Mouse (Mus musculus) lung, embryonic 15.5 days (tissue): ENCODE data around the gene Gm45233. TPM values are rescaled to one million over a fixed set of nuclear protein-coding genes. Genes with fewer than 3 reads are reported as not detected.

Experiments
- ATAC-seq: fragments of 200-750 bp; cut with Nextera tagmentation; 2 replicates; pipeline ENCODE4 v1.8.0; 2017; ENCODE audit warnings: moderate number of reproducible peaks, borderline replicate concordance; ENCODE audit not compliant: low FRiP score, low TSS enrichment; ENCODE audit errors: extremely low read depth
- H3K27ac ChIP-seq: fragments of 300-500 bp; sonication (generic); 2 replicates; pipeline ENCODE4 v1.5.1; 2015; ENCODE audit warnings: moderate library complexity, mild to moderate bottlenecking, inconsistent platforms
- H3K27me3 ChIP-seq: fragments of 300-500 bp; sonication (generic); 2 replicates; pipeline ENCODE4 v1.6.1; 2015; ENCODE audit warnings: inconsistent platforms
- H3K36me3 ChIP-seq: fragments of 300-500 bp; sonication (generic); 2 replicates; pipeline ENCODE4 v1.6.1; 2015; ENCODE audit warnings: inconsistent platforms
- H3K4me1 ChIP-seq: fragments of 300-500 bp; sonication (generic); 2 replicates; pipeline ENCODE4 v1.6.1; 2015; ENCODE audit warnings: inconsistent platforms
- H3K4me2 ChIP-seq: fragments of 300-500 bp; sonication (generic); 2 replicates; pipeline ENCODE4 v1.6.1; 2015; ENCODE audit warnings: inconsistent platforms, mild to moderate bottlenecking, moderate library complexity
- H3K4me3 ChIP-seq: fragments of 300-500 bp; sonication (generic); 2 replicates; pipeline ENCODE4 v1.5.1; 2015; ENCODE audit warnings: mild to moderate bottlenecking, inconsistent platforms
- H3K9ac ChIP-seq: fragments of 300-500 bp; sonication (generic); 2 replicates; pipeline ENCODE4 v1.6.1; 2015; ENCODE audit warnings: inconsistent platforms
- H3K9me3 ChIP-seq: fragments of 300-500 bp; sonication (generic); 2 replicates; pipeline ENCODE4 v1.6.1; 2016; ENCODE audit warnings: inconsistent platforms
- WGBS: fragments of 180-500 bp; shearing (Covaris S2); methylation state at CpG from one replicate; pipeline ENCODE4 v1.1.7; 2015; 5-methylcytosine and 5-hydroxymethylcytosine counted together
- polyA plus RNA-seq: library from polyadenylated mRNA; unstranded; fragments of >200 nt; fragmentation: Nextera tagmentation; extraction: Ambion mirVana; gene quantifications from 2 replicates; pipeline ENCODE4 v1.2.1, GENCODE M21; 2015

Gm45233 gene
- polyA plus RNA-seq, 1 experiment from 2014 or later, result 0.45 TPM

DNA sequence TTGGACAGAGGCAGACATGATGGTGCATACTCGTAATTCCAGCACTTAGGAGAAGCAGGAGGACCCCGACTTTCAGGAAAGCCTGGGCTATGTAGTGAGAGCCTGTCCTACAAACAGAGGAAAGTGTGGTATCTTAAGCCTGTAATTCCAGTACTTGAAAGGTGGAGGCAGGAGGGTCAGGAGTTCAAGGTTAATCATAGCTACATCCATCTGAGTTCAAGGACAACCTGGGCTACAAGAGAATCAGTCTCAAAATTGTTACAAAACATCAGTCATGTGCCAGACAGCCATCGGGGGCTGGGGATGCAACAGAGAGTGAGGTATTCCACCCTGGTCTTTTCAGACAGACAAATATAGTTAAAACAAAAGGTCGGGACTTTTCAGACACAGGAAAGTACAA is 11.0 kb upstream of the Gm45233 start:
- WGBS, result 63% methylated on average over 4 of the region's 4 CpGs
- ATAC-seq, result no peak
- no peak overlapping the region for H3K9ac ChIP-seq

DNA sequence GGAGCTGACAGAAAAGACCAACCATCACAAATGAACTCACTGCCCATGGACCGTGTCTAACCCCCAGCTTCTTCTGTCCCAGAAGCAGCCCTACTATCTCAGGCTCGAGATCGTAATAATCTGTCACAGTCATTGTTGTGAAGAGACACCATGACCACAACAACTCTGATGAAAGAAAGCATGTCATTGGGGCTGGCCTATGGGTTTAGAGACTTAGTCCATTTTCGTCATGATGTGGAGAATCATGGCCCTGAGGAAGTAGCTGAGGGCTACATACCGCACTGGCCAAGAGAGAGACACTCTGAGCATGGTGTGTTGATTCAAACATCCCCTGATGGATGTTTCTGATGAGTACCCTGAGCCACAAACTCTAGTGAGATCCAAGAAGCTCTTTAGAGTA is 9.3 kb upstream of the Gm45233 start:
- Histone ChIP-seq H3K4me1 (no peaks in the 10 kb centered on the region), H3K4me2 (no peak overlapping the region), H3K36me3 (no peaks in the 10 kb centered on the region), H3K27me3 (no peaks in the 10 kb centered on the region), H3K4me3 (no peak overlapping the region), H3K27ac (no peak overlapping the region), H3K9me3 (no peaks in the 10 kb centered on the region), H3K9ac (no peak overlapping the region)
- no peak for ATAC-seq
- WGBS, result 83% methylated on average over 5 of the region's 5 CpGs

More for the DNA sequence above, 11.0 kb upstream of the Gm45233 start:
- no peak overlapping the region for H3K27ac ChIP-seq
- no peaks in the 10 kb centered on the region for H3K27me3 ChIP-seq
- no peaks in the 10 kb centered on the region for H3K4me1 ChIP-seq
- H3K9me3 ChIP-seq, result no peaks in the 10 kb centered on the region
- no peaks in the 10 kb centered on the region for H3K36me3 ChIP-seq
- no peak overlapping the region for H3K4me3 ChIP-seq
- H3K4me2 ChIP-seq, result no peak overlapping the region

DNA sequence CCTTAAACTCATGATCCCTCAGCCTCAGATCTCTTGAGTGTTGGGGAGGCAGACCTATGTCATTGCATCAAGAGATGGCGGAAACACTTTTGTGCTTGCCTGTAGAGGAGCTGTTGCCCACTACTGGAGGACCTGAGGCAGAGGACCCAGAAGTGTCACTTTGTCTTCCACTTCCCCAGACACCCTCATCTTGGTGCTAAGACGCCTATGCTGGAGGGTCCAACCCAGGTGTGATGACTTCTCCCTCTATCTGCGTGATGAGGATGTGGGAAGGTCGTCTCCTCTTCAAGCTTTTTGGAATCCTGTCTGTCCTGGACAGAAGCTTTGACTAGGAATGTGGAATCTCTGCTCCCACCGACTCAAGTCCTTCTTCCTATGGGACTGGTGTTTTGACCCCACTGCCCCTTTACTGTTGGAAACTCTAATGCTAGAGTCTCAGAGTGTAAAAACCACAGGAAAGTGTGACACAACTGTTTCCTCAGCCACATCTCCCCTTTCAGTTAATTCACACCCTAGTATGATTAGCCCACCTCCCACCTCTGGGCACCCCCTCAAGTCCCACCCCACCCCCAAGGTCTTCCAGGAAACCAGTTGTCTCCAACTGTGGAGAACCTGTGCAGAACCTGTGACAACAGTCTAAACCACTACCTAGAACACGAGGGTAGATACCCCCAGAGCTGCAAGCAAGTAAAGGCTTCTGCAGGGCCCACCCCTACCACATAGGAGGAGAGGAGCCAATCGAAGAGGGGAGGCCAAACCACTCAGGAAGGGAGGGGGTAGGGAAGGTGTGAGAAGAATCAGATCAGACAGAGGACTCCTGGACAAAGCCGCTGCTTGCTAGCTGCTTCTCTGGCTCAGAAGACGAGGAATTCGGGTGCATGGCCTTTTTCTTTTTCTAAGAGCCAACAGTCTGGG is 7.3 kb upstream of the Gm45233 start, which contains the start of gene Nkg7:
TSS of gene Nkg7 (plus strand) at position 733 of the 915 bp plus-strand sequence.
- no peak for ATAC-seq
- H3K4me3 ChIP-seq, result no peak within 1 kb of the TSS
- 56% methylated on average over 10 of the region's 10 CpGs for WGBS
- H3K4me1 ChIP-seq, result no peaks in the 10 kb centered on the region
- no peak within 1 kb of the TSS for H3K27ac ChIP-seq
- H3K9ac ChIP-seq, result no peak within 1 kb of the TSS
- H3K9me3 ChIP-seq, result no peaks in the 10 kb centered on the region
- H3K4me2 ChIP-seq, result no peak within 1 kb of the TSS
- no peaks in the 10 kb centered on the region for H3K36me3 ChIP-seq
- no peaks in the 10 kb centered on the region for H3K27me3 ChIP-seq

DNA sequence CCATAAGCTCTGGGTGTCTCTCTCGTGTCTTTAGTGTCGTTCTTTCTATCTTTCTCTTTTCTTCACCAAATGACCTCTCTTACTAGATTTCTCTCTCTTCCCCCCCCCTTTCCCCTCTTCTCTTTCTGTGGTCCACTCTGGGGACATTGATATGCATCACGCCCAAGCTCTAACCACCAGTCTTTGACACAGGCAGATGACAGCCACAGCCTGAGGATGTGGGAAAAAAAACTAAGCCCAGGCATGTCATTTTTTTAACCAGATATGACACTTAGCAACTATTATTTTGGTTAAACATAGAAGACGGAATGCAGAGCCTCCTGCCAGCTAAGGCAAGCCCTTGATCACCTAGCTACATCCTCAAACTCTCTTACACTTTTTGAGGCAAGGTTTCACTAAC is 5.3 kb upstream of the Gm45233 start:
- peaks cover 8% of the 10 kb centered on the region for H3K4me1 ChIP-seq
- no peaks in the 10 kb centered on the region for H3K36me3 ChIP-seq
- H3K27ac ChIP-seq, result no peak overlapping the region
- no peak for ATAC-seq
- H3K27me3 ChIP-seq, result no peaks in the 10 kb centered on the region
- H3K9ac ChIP-seq, result no peak overlapping the region
- no peaks in the 10 kb centered on the region for H3K9me3 ChIP-seq
- no peak overlapping the region for H3K4me3 ChIP-seq
- H3K4me2 ChIP-seq, result no peak overlapping the region
- WGBS, result 66% methylated on average over 4 of the region's 4 CpGs

DNA sequence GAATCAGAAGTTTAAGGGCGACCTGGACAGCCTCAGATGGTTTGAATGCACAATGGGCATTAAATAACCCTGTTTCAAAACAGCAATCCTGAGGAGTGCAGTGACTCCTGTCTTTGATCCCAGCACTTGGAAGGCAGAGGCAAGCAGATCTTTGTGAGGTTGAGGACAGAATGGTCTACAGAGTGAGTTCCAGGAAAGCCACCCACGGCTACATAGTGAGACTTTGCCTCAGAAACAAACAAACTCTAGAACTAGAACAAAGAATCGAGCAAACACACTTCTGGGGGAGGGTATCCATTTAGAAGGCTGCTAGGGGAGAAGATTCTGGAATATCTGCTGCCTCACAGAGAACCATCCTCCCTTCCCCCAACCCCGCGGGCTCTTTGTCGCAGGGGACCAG is 3.4 kb upstream of the Gm45233 start, which contains the start of gene Cldnd2:
TSS of gene Cldnd2 (plus strand) at position 301 of the 400 bp plus-strand sequence.
- ATAC-seq, result no peak
- 76% methylated on average over 6 of the region's 6 CpGs for WGBS
- Histone ChIP-seq H3K27ac (no peak within 1 kb of the TSS), H3K27me3 (no peaks in the 10 kb centered on the region), H3K4me3 (no peak within 1 kb of the TSS), H3K4me1 (peaks cover 19% of the 10 kb centered on the region), H3K9me3 (no peaks in the 10 kb centered on the region), H3K9ac (no peak within 1 kb of the TSS), H3K36me3 (no peaks in the 10 kb centered on the region), H3K4me2 (no peak within 1 kb of the TSS)

DNA sequence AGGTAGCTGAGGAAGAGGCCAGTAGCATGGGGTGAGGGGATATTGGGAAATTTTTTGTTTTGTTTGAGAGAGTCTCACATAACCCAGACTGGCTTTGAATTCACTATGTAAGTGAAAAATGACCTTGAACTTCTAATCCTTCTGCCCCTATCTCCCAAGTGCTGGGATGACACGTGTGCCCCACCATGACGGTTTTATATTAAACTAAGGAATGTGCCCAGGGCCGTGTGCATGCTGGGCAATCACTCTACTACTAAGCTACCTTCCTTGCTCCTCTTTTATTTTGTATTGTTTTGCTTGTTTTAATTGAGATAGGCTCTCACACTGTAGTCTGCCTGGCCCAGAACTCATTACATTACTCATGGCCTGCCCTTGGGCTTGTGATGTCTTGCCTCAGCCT is 2.9 kb upstream of the Gm45233 start:
- no peaks in the 10 kb centered on the region for H3K36me3 ChIP-seq
- peaks cover 19% of the 10 kb centered on the region for H3K4me1 ChIP-seq
- no peaks in the 10 kb centered on the region for H3K27me3 ChIP-seq
- H3K4me2 ChIP-seq, result no peak overlapping the region
- no peak overlapping the region for H3K4me3 ChIP-seq
- no peak for ATAC-seq
- WGBS, result 65% methylated on average over 3 of the region's 3 CpGs
- H3K9ac ChIP-seq, result no peak overlapping the region
- no peak overlapping the region for H3K27ac ChIP-seq
- H3K9me3 ChIP-seq, result no peaks in the 10 kb centered on the region

DNA sequence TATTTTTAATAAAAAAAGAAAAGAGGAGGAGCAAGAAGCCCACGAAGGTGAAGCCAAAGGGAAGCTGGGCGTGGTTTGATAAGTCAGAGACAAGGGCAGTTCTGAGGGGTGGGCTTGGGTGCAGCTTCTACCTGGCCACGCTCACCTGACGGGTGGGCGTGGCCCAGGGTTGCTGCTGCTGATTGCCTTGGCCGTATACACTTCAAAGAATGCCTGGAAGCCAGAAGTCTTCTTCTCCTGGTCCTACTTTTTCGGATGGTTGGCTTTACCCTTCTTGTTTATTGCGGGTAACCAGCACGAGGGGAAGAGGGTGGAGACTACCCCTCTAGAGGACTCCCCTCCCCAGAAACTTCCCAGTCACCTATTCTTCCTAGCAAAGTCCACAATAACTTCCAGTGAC is 1.2 kb upstream of the Gm45233 start:
- peak overlapping the region; percentile 54 for H3K4me3 ChIP-seq
- no peaks in the 10 kb centered on the region for H3K27me3 ChIP-seq
- H3K4me2 ChIP-seq, result peak overlapping the region; percentile 84
- H3K36me3 ChIP-seq, result no peaks in the 10 kb centered on the region
- peaks cover 19% of the 10 kb centered on the region for H3K4me1 ChIP-seq
- H3K9me3 ChIP-seq, result no peaks in the 10 kb centered on the region
- H3K27ac ChIP-seq, result peak overlapping the region; percentile 98
- whole genome bisulfite sequencing, result 14% methylated on average over 9 of the region's 9 CpGs
- peak overlapping the region; percentile 50 for H3K9ac ChIP-seq
- ATAC-seq, result no peak

DNA sequence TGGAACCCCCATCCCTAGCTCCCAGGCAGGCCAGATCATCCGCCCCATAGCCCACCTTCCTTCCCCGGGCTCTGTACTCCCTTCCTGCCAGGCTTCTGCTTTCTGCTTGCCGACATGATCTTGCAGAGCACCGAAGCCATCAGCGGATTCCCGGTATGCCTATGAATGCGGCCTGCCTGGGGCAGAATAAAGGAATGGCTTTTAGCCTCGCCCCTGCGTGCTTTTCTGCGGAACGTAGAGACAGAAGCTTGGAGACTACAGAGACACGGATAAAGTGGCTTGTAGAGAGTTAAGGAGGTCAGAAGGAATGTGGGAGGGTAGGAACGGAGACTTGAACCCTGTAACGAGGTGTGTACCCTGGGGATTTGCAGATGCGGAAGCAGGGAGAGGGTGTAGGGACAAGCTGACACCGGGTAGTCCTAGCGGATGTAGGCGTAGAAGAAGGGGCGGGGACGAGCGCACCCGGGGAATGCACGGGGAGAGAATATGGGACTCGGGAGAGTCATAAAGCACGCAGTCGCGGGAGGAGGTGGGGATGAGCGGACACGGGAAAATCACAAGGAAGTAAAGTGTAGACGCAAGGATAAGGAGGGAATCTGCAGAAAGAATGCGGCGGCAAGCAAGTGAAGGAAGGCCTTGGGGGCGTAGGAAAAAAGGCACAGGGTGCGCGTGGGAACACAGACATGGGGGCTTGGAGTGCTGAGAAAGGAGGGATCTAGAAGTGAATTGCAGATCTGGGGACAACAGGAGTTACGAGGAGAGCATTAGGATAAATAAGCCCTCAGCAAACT is 607 bp upstream of the Gm45233 start:
- H3K27ac ChIP-seq, result peak overlapping the region; percentile 98
- 2% methylated on average over 36 of the region's 36 CpGs for WGBS
- H3K4me1 ChIP-seq, result peaks cover 19% of the 10 kb centered on the region
- no peaks in the 10 kb centered on the region for H3K9me3 ChIP-seq
- ATAC-seq, result peak; percentile 93
- H3K9ac ChIP-seq, result peak overlapping the region; percentile 50
- peak overlapping the region; percentile 54 for H3K4me3 ChIP-seq
- no peaks in the 10 kb centered on the region for H3K36me3 ChIP-seq
- peak overlapping the region; percentile 84 for H3K4me2 ChIP-seq
- H3K27me3 ChIP-seq, result no peaks in the 10 kb centered on the region

DNA sequence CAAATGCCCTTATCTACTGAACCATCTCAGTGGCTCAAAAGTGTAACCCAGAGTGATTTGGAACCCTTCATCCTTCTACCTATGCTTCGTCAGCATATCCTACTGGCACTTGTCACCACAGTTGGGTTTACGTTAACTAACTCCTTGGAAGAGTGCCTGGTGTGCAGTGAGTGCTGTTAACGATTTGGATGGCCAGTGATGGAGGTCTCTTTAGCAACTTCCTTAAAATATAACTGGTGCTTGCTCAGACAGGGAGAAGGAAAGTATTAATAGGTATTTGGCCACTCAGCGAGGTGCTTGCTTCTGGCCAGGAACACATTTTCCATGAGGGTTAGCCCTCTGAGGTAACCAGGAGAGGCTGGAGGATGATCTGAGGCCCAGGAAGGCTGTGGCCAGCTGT is 3.9 kb downstream of the Gm45233 start:
- Histone ChIP-seq H3K9me3 (no peaks in the 10 kb centered on the region), H3K4me1 (peaks cover 14% of the 10 kb centered on the region), H3K4me2 (no peak overlapping the region), H3K9ac (no peak overlapping the region), H3K27me3 (no peaks in the 10 kb centered on the region), H3K4me3 (no peak overlapping the region), H3K36me3 (peaks cover 6% of the 10 kb centered on the region), H3K27ac (no peak overlapping the region)
- 76% methylated on average over 4 of the region's 4 CpGs for WGBS
- no peak for ATAC-seq

DNA sequence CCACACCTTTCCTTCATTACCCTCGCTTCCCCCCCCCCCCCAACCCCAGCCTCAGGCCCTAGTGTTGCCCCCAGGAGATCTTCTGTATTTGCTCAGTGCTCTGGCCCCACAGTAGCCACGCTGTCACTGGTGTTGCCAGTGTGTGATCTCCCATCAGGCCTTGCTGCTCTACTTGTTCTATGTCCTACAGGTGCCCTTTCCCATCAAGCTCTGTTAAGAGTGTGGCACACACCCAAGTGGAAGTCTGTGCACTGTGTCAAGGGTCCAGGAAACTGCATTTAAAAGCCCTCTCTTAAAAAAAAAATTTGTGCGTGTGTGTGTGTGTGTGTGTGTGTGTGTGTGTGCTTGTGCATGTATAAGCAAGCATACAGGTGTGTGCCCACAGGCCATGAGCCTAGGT is 4.3 kb downstream of the Gm45233 start:
- H3K27ac ChIP-seq, result no peak overlapping the region
- H3K9ac ChIP-seq, result no peak overlapping the region
- H3K4me3 ChIP-seq, result no peak overlapping the region
- H3K9me3 ChIP-seq, result no peaks in the 10 kb centered on the region
- WGBS, result 69% methylated on average over 3 of the region's 3 CpGs
- ATAC-seq, result no peak
- H3K27me3 ChIP-seq, result no peaks in the 10 kb centered on the region
- no peak overlapping the region for H3K4me2 ChIP-seq
- peaks cover 11% of the 10 kb centered on the region for H3K4me1 ChIP-seq
- peaks cover 9% of the 10 kb centered on the region for H3K36me3 ChIP-seq

DNA sequence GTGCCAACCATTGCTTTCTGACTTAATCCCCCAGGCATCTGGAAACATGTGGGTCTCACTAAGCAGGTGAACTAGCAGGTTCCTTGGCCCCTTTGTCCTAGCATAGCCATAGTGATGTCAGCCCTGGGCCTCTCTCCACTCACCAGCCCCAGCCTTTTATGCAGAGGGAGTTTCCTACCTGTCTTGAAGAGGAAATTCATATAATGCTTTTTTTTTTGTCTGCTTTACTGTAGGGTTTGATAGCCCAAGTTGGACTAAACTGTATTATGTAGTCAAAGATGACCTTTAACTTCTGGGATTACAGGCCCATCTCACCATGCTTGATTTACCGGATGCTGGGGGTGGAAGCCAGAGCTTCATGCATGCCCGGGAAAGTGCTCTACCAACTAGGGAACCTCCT is 5.9 kb downstream of the Gm45233 start:
- H3K27ac ChIP-seq, result no peak overlapping the region
- ATAC-seq, result no peak
- no peaks in the 10 kb centered on the region for H3K27me3 ChIP-seq
- H3K9ac ChIP-seq, result no peak overlapping the region
- no peaks in the 10 kb centered on the region for H3K9me3 ChIP-seq
- H3K36me3 ChIP-seq, result peaks cover 23% of the 10 kb centered on the region
- 95% methylated on average over 2 of the region's 2 CpGs for WGBS
- H3K4me2 ChIP-seq, result no peak overlapping the region
- H3K4me1 ChIP-seq, result peaks cover 5% of the 10 kb centered on the region
- H3K4me3 ChIP-seq, result no peak overlapping the region

DNA sequence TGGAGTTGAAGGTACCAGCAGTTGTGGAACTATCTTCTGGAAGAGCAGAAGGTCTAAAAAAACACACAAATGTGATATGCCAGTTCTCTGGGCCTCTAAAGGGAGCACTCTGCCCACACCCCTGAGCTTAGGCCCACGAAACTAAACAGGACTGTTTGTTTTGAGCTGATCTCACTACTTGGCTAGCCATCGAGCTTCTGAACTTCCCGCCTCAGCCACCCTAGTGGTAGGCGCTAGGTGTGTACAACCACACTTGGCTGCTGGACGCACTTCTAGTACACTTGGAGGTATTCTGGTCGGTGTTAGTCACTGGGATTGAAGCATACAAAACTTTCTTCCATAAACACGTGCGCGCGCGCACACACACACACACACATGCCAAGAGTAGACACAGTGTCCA is 7.8 kb downstream of the Gm45233 start:
- Histone ChIP-seq H3K4me2 (no peak overlapping the region), H3K27ac (no peak overlapping the region), H3K4me3 (no peak overlapping the region), H3K4me1 (no peaks in the 10 kb centered on the region), H3K9ac (no peak overlapping the region), H3K27me3 (no peaks in the 10 kb centered on the region), H3K36me3 (peaks cover 40% of the 10 kb centered on the region), H3K9me3 (no peaks in the 10 kb centered on the region)
- ATAC-seq, result no peak
- WGBS, result 92% methylated on average over 11 of the region's 11 CpGs
